Mouse (Mus musculus) intestine, embryonic 16.5 days (tissue): Measurements from ENCODE around the gene Ar. TPM values are rescaled to one million over a fixed set of nuclear protein-coding genes. Genes with fewer than 3 reads are reported as not detected.
A peak's percentile ranks its signal among the peaks of the same experiment; 100 is the strongest.

Experiments used
- ATAC-seq: fragments of 200-750 bp; cut with Nextera tagmentation; 2 replicates; pipeline ENCODE4 v1.8.0; 2017; ENCODE audit warnings: moderate TSS enrichment, moderate library complexity
- H3K27ac ChIP-seq: fragments of 300-500 bp; sonication (generic); 2 replicates; pipeline ENCODE4 v1.5.1; 2014; ENCODE audit warnings: mild to moderate bottlenecking, low read length
- H3K27me3 ChIP-seq: fragments of 300-500 bp; sonication (generic); replicated peaks from 2 replicates; pipeline ENCODE4 v1.6.1; 2014; ENCODE audit warnings: low read length, control low read depth, mixed read lengths; ENCODE audit not compliant: control insufficient read depth, insufficient read depth
- H3K36me3 ChIP-seq: fragments of 300-500 bp; sonication (generic); 2 replicates; pipeline ENCODE4 v1.6.1; 2014; ENCODE audit warnings: low read length, control low read depth; ENCODE audit not compliant: control insufficient read depth, insufficient read depth
- H3K4me1 ChIP-seq: fragments of 300-500 bp; sonication (generic); 2 replicates; pipeline ENCODE4 v1.6.1; 2014; ENCODE audit warnings: low read length, control low read depth, mixed read lengths; ENCODE audit not compliant: control insufficient read depth, insufficient read depth
- H3K4me2 ChIP-seq: fragments of 300-500 bp; sonication (generic); 2 replicates; pipeline ENCODE4 v1.6.1; 2014; ENCODE audit warnings: low read depth, low read length, control low read depth
- H3K4me3 ChIP-seq: fragments of 300-500 bp; sonication (generic); 2 replicates; pipeline ENCODE4 v1.5.1; 2014; ENCODE audit warnings: mild to moderate bottlenecking, low read length
- H3K9ac ChIP-seq: fragments of 300-500 bp; sonication (generic); 2 replicates; pipeline ENCODE4 v1.6.1; 2014; ENCODE audit warnings: low read depth, low read length
- H3K9me3 ChIP-seq: fragments of 300-500 bp; sonication (generic); 2 replicates; pipeline ENCODE4 v1.6.1; 2016; ENCODE audit warnings: low read length, control low read depth; ENCODE audit not compliant: control insufficient read depth
- WGBS: fragments of 180-500 bp; shearing (Covaris S2); extraction: QIAGEN DNeasy Blood & Tissue Kit; methylation state at CpG from one replicate; pipeline ENCODE4 v1.1.7; 2014; 5-methylcytosine and 5-hydroxymethylcytosine counted together
- polyA plus RNA-seq: library from polyadenylated mRNA; unstranded; fragments of >200 nt; fragmentation: Nextera tagmentation; extraction: Ambion mirVana; gene quantifications from 2 replicates; pipeline ENCODE4 v1.2.1, GENCODE M21; 2015

Ar gene
- 0.16 and 0.18 TPM in 2 replicates for polyA plus RNA-seq

DNA sequence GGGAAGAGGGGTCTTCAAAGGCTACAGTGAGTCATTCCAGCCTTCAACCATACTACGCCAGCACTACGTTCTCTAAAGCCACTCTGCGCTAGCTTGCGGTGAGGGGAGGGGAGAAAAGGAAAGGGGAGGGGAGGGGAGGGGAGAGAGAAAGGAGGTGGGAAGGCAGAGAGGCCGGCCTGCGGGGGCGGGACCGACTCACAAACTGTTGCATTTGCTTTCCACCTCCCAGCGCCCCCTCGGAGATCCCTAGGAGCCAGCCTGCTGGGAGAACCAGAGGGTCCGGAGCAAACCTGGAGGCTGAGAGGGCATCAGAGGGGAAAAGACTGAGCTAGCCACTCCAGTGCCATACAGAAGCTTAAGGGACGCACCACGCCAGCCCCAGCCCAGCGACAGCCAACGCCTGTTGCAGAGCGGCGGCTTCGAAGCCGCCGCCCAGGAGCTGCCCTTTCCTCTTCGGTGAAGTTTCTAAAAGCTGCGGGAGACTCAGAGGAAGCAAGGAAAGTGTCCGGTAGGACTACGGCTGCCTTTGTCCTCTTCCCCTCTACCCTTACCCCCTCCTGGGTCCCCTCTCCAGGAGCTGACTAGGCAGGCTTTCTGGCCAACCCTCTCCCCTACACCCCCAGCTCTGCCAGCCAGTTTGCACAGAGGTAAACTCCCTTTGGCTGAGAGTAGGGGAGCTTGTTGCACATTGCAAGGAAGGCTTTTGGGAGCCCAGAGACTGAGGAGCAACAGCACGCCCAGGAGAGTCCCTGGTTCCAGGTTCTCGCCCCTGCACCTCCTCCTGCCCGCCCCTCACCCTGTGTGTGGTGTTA, at the start of gene Ar:
Gene Ar, plus strand, starts transcription at position 239 of the 812 bp plus-strand sequence.
- 19% methylated on average over 26 of the region's 27 CpGs for WGBS
- Histone ChIP-seq H3K27me3 (peaks cover 27% of the 10 kb centered on the region), H3K4me2 (peak within 1 kb of the TSS; percentile 60), H3K4me3 (peak within 1 kb of the TSS; percentile 37), H3K9me3 (no peaks in the 10 kb centered on the region), H3K27ac (no peak within 1 kb of the TSS), H3K36me3 (no peaks in the 10 kb centered on the region), H3K4me1 (no peaks in the 10 kb centered on the region; the same call in 1 of the 2 replicates), H3K9ac (no peak within 1 kb of the TSS)
- ATAC-seq, result peak; percentile 63

DNA sequence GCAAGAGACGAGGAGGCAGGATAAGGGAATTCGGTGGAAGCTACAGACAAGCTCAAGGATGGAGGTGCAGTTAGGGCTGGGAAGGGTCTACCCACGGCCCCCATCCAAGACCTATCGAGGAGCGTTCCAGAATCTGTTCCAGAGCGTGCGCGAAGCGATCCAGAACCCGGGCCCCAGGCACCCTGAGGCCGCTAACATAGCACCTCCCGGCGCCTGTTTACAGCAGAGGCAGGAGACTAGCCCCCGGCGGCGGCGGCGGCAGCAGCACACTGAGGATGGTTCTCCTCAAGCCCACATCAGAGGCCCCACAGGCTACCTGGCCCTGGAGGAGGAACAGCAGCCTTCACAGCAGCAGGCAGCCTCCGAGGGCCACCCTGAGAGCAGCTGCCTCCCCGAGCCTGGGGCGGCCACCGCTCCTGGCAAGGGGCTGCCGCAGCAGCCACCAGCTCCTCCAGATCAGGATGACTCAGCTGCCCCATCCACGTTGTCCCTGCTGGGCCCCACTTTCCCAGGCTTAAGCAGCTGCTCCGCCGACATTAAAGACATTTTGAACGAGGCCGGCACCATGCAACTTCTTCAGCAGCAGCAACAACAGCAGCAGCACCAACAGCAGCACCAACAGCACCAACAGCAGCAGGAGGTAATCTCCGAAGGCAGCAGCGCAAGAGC, 1.3 kb downstream of the Ar start:
- H3K27me3 ChIP-seq, result peaks cover 27% of the 10 kb centered on the region
- H3K9ac ChIP-seq, result no peak overlapping the region
- no peak overlapping the region for H3K27ac ChIP-seq
- no peaks in the 10 kb centered on the region for H3K36me3 ChIP-seq
- H3K4me1 ChIP-seq, result no peaks in the 10 kb centered on the region; the same call in 1 of the 2 replicates
- WGBS, result 19% methylated on average over 30 of the region's 30 CpGs
- H3K4me3 ChIP-seq, result peak overlapping the region; percentile 36
- ATAC-seq, result 0 out of 2 replicates have a peak, but pooled peaks have one; percentile 33
- H3K4me2 ChIP-seq, result peak overlapping the region; percentile 60
- no peaks in the 10 kb centered on the region for H3K9me3 ChIP-seq

DNA sequence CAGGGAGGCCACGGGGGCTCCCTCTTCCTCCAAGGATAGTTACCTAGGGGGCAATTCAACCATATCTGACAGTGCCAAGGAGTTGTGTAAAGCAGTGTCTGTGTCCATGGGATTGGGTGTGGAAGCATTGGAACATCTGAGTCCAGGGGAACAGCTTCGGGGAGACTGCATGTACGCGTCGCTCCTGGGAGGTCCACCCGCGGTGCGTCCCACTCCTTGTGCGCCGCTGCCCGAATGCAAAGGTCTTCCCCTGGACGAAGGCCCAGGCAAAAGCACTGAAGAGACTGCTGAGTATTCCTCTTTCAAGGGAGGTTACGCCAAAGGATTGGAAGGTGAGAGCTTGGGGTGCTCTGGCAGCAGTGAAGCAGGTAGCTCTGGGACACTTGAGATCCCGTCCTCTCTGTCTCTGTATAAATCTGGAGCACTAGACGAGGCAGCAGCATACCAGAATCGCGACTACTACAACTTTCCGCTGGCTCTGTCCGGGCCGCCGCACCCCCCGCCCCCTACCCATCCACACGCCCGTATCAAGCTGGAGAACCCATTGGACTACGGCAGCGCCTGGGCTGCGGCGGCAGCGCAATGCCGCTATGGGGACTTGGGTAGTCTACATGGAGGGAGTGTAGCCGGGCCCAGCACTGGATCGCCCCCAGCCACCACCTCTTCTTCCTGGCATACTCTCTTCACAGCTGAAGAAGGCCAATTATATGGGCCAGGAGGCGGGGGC, 2.0 kb downstream of the Ar start:
- Histone ChIP-seq H3K36me3 (no peaks in the 10 kb centered on the region), H3K4me3 (peak overlapping the region; percentile 36), H3K27ac (no peak overlapping the region), H3K27me3 (peaks cover 27% of the 10 kb centered on the region), H3K9ac (no peak overlapping the region), H3K4me1 (no peaks in the 10 kb centered on the region; the same call in 1 of the 2 replicates), H3K9me3 (no peaks in the 10 kb centered on the region), H3K4me2 (peak overlapping the region; percentile 60)
- 22% methylated on average over 31 of the region's 33 CpGs for whole genome bisulfite sequencing
- ATAC-seq, result no peak

DNA sequence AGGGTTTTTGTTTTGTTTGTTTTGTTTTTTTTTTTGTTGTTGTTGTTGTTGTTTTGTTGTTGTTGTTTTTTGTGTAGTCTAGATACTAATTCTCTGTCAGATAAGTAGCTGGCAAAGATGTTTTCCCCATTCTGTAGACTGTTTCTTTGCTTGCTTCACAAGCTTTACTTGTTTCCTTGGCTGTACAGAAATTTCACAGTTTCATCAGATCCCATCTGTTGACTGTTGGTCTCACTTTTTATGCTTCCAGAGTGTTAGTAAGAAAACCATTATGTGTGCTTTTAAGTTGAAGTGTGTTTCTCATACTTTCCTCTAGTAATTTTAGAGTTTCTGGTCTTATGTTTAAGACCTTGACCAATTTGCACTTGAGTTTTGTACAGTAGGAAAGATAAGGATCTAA, 41.2 kb downstream of the Ar start:
- Histone ChIP-seq H3K4me1 (no peaks in the 10 kb centered on the region), H3K27me3 (no peaks in the 10 kb centered on the region), H3K36me3 (no peaks in the 10 kb centered on the region), H3K27ac (no peak overlapping the region), H3K4me3 (no peak overlapping the region), H3K9ac (no peak overlapping the region), H3K9me3 (no peaks in the 10 kb centered on the region), H3K4me2 (no peak overlapping the region)
- no peak for ATAC-seq

DNA sequence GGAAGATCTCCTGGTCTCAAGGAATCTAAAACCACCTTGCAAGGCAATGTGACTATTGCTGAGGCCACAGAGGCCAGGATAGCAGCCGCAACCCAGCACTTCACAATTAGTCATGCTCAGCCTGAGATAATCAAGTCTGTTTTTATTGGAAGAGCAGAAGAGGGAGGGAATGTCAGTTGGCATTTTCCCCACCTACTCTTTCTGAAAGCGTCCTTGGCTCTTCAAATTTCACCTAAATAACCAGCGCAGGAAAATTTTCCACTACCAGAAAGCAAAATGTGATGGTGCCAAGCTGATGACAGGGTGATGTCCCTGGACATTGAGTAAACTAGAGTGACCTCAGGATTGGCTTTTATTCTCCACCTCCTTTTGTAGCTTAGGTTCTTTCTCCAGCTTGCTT, 57.2 kb downstream of the Ar start:
- no peaks in the 10 kb centered on the region for H3K4me1 ChIP-seq
- no peak overlapping the region for H3K27ac ChIP-seq
- no peak overlapping the region for H3K4me2 ChIP-seq
- no peak for ATAC-seq
- no peaks in the 10 kb centered on the region for H3K27me3 ChIP-seq
- H3K9me3 ChIP-seq, result no peaks in the 10 kb centered on the region
- H3K4me3 ChIP-seq, result no peak overlapping the region
- WGBS, result 71% methylated on average over 3 of the region's 3 CpGs
- no peak overlapping the region for H3K9ac ChIP-seq
- no peaks in the 10 kb centered on the region for H3K36me3 ChIP-seq

DNA sequence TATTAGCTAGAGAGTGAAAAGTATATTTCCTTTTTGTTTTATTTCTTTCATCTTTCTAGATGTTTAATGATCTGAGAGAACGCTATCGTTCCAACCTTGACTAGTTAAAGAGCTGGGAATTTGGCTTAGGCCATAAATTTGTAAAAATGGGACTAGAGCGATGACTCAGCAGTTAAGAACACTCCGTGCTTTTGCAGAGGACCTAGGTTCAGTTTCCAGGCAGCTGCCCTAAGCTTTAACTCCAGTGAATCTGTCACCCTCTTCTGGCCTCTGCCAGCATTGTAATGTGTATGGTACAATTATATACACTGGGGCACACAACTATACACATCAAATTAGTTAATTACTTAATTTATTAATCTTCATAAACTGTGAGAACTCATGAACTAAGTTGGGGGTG, 58.6 kb downstream of the Ar start:
- no peaks in the 10 kb centered on the region for H3K27me3 ChIP-seq
- no peak overlapping the region for H3K27ac ChIP-seq
- 70% methylated on average over 4 of the region's 4 CpGs for WGBS
- no peaks in the 10 kb centered on the region for H3K9me3 ChIP-seq
- H3K36me3 ChIP-seq, result no peaks in the 10 kb centered on the region
- no peak for ATAC-seq
- H3K4me2 ChIP-seq, result no peak overlapping the region
- no peak overlapping the region for H3K4me3 ChIP-seq
- no peak overlapping the region for H3K9ac ChIP-seq
- H3K4me1 ChIP-seq, result no peaks in the 10 kb centered on the region

DNA sequence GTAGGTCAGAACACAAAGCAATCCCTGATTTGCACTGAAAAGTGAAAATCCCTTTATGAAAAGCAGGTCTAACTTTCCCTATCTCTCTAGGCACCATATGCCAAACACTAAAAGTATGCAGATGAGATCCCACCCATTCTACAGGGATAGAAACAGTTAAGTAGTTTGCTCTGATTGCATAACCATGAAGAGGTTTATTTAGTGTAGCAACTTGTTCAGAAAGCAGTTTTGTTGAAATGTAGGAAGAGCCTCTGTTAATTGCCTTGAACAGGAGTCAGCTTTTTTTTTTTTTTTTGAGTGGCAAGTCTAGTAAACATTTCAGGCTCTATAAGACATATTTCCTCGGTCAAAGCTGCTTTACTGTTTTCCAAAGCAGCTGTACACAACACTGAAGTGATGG, 67.5 kb downstream of the Ar start:
- Histone ChIP-seq H3K36me3 (no peaks in the 10 kb centered on the region), H3K4me1 (no peaks in the 10 kb centered on the region), H3K4me2 (no peak overlapping the region), H3K9me3 (no peaks in the 10 kb centered on the region), H3K27me3 (no peaks in the 10 kb centered on the region), H3K9ac (no peak overlapping the region), H3K27ac (no peak overlapping the region), H3K4me3 (no peak overlapping the region)
- no peak for ATAC-seq
- WGBS, result 59% methylated on average over 1 of the region's 1 CpGs

DNA sequence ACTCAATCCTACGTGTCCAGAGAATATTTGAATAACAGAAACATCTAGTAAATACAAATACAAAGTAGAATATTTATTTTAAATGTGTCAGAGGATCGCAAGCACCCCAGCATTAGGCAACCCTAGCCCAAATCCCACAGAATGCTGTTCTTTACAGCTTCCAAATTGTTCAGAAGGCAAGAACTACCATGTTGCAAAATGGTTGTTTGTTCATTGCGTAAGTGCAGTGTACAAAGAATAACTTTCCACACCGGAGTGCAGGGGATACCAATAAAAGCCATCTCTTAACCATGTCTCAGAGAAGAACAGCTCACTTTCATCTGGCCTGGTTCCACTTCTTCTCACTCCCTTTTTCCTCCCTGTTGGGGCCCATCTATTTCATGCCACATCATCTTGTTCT, 90.4 kb downstream of the Ar start:
- Histone ChIP-seq H3K27me3 (no peaks in the 10 kb centered on the region), H3K9ac (no peak overlapping the region), H3K36me3 (no peaks in the 10 kb centered on the region), H3K4me2 (no peak overlapping the region), H3K4me1 (no peaks in the 10 kb centered on the region), H3K27ac (no peak overlapping the region), H3K9me3 (no peaks in the 10 kb centered on the region), H3K4me3 (no peak overlapping the region)
- WGBS, result 79% methylated on average over 4 of the region's 4 CpGs
- no peak for ATAC-seq

DNA sequence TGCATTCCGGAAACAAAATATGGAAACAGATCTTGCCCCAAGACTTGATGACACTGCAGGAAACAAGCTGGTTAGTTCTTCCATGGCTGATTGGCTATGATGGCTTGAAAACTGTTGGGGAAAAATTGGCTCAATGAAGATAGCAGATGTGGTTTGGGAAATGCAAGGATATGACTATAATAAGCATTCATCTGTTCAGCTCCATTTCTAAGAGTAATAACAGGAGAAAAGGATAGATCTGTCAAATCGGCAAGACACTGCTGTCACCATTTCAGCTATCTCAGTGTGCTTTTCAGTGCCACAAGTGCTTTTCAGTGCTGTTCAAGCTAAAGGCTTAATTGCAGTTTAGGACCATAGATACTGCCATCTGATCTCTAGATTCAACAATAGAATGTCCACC, 96.5 kb downstream of the Ar start:
- 96% methylated on average over 2 of the region's 2 CpGs for WGBS
- Histone ChIP-seq H3K9ac (no peak overlapping the region), H3K27ac (no peak overlapping the region), H3K9me3 (no peaks in the 10 kb centered on the region), H3K4me1 (no peaks in the 10 kb centered on the region), H3K36me3 (no peaks in the 10 kb centered on the region), H3K4me3 (no peak overlapping the region), H3K27me3 (no peaks in the 10 kb centered on the region), H3K4me2 (no peak overlapping the region)
- ATAC-seq, result no peak
